ENCODE assay signal across 8 mouse cellular contexts in genomic region chr15:36855550-36856131, GRCm38 (mm10).
A peak's percentile ranks its signal among the peaks of the same experiment; 100 is the strongest.
DNase-seq lines count a peak whose midpoint lies in the region; ATAC-seq lines count a peak whose summit lies in the region.

No protein-coding gene starts in this region.

- ATAC-seq in embryonic facial prominence, embryonic 15.5 days (ENCODE audit: insufficient number of reproducible peaks, low FRiP score, low TSS enrichment, low read depth): peak; percentile 39; the same call in 1 of the 2 replicates
- ATAC-seq in megakaryocyte-erythroid progenitor cell, adult 5-6 weeks (replicated peaks; ENCODE audit: low FRiP score, low TSS enrichment, poor library complexity, severe bottlenecking): no peak
- no peak for ATAC-seq in liver, embryonic 11.5 days (replicated peaks; ENCODE audit: low FRiP score)

- H3K27me3 ChIP-seq in embryonic facial prominence, embryonic 15.5 days: no peaks in the 10 kb centered on the region
- H3K27me3 ChIP-seq in liver, embryonic 11.5 days (replicated peaks; ENCODE audit: control insufficient read depth, insufficient read depth, low read length): no peaks in the 10 kb centered on the region

- no peaks in the 10 kb centered on the region for H3K9me3 ChIP-seq in embryonic facial prominence, embryonic 15.5 days (replicated peaks)
- no peaks in the 10 kb centered on the region for H3K9me3 ChIP-seq in liver, embryonic 11.5 days (ENCODE audit: control insufficient read depth, low read length)

- WGBS in embryonic facial prominence, embryonic 15.5 days: 53% methylated on average over 7 of the region's 7 CpGs
- 76% methylated on average over 7 of the region's 7 CpGs for WGBS in liver, embryonic 11.5 days

- H3K4me1 ChIP-seq in embryonic facial prominence, embryonic 15.5 days: peaks cover 12% of the 10 kb centered on the region
- H3K4me1 ChIP-seq in liver, embryonic 11.5 days (replicated peaks; ENCODE audit: control insufficient read depth, insufficient read depth, low read length): no peaks in the 10 kb centered on the region

- H3K4me3 ChIP-seq in embryonic facial prominence, embryonic 15.5 days (replicated peaks): no peak overlapping the region
- H3K4me3 ChIP-seq in liver, embryonic 11.5 days (ENCODE audit: low read depth, low read length): no peak overlapping the region

- intact Hi-C loops in left cerebral cortex, postnatal 4 days (cut with DNase I): no loop called here
- intact Hi-C loops in left cerebral cortex, postnatal 36 days (cut with DNase I): no loop called here

- no peak overlapping the region for H3K9ac ChIP-seq in embryonic facial prominence, embryonic 15.5 days
- no peak overlapping the region for H3K9ac ChIP-seq in liver, embryonic 11.5 days (ENCODE audit: low read depth, low read length)

- H3K36me3 ChIP-seq in embryonic facial prominence, embryonic 15.5 days: no peaks in the 10 kb centered on the region
- no peaks in the 10 kb centered on the region for H3K36me3 ChIP-seq in liver, embryonic 11.5 days (ENCODE audit: control insufficient read depth, insufficient read depth, low read length)

- peak; percentile 39 for DNase-seq in left cerebral cortex, postnatal 4 days
- DNase-seq in left cerebral cortex, postnatal 36 days (ENCODE audit: low spot score in 2 of 2): no peak
- peak; percentile 90 for DNase-seq in adrenal gland, adult 2 months
- DNase-seq in kidney, postnatal 36 days: peak; percentile 58 to 60
- no peak for DNase-seq in liver, embryonic 11.5 days (ENCODE audit: low spot score)
- no peak for DNase-seq in right cerebral cortex, postnatal 4 days

- no peak overlapping the region for H3K4me2 ChIP-seq in embryonic facial prominence, embryonic 15.5 days (replicated peaks)
- no peak overlapping the region for H3K4me2 ChIP-seq in liver, embryonic 11.5 days

- peak overlapping the region; percentile 48; the same call in 1 of the 2 replicates for H3K27ac ChIP-seq in embryonic facial prominence, embryonic 15.5 days (replicated peaks)
- H3K27ac ChIP-seq in liver, embryonic 11.5 days (ENCODE audit: low read depth, low read length): no peak overlapping the region

Comparison
In these comparisons a context has a peak if more than half of its experiments do, and no peak if none do; other contexts are left out.
1. DNase-seq: peak in left cerebral cortex, postnatal 4 days (single experiment), adrenal gland, adult 2 months (single experiment) and kidney, postnatal 36 days (2 of 2); none in left cerebral cortex, postnatal 36 days (0 of 2), liver, embryonic 11.5 days (single experiment) and right cerebral cortex, postnatal 4 days (single experiment).